Mouse (Mus musculus) embryo, embryonic 9.5 days (tissue): Measurements from ENCODE around the gene Gm10638.
A peak's percentile ranks its signal among the peaks of the same experiment; 100 is the strongest.

Source experiments
- DNase-seq: peaks from one replicate; pipeline ENCODE4 v3.0.0-alpha.2; 2017; ENCODE audit errors: extremely low spot score

Gm10638 gene

DNA sequence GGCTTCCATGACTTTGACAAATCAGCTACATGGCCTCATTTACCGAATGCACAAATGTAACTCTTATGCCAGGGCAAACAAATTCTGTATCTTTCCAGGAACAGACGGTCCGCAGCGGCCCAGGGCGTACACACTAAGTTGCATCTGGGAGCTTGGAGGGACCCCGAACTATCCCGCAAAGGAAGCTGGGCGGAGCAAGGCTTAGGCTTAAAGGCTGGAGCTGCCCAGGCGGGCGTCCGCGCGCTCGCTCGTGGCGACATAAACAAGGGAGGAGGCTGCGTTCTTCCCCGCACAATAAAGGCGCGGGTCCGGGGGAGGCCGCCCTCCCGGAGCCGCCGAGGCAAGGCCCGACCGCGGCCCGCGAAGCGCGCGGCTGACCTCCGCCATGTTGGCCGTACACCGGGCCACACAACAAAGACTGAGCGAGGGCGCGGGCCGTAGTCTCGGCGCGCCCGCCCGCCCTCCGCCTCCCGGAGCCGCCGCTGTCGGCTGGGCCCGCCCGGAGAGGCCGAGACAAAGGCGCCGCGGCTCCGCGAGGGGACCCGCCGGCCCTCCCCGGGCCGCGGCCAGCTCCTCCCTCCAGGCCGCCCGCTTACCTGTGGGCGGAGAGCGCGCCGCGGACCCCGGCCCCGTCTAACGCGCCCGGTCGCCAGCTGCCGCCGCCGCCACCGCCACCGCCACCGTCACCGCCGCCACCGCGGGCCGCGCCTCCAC lies at the start of gene Gm10638, which contains the start of gene Siah1a:
TSS of gene Gm10638 (plus strand) at position 479 of the 714 bp plus-strand sequence.
TSS of gene Siah1a (minus strand) at position 714 of the 714 bp plus-strand sequence.
- peak; percentile 82 for DNase-seq

DNA sequence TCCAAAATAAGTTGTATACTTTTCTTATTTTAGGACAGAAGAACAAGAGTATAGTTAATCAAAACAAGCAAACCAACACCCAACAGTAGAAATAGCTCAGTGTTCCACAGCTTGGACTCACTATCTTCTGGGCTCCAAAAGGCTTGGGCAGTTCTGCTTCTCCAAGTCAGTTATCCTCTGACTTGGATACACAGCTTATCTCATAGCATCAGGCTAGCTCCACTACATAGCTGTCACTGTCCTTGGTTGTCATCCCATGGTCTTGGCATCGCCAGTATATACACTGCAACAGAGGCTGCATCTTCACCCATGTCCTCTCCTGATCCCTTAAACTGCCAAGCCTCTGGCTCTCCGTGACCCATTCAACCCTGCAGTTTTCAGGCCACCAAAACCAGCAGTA lies 49.8 kb upstream of the Gm10638 start:
- DNase-seq, result no peak

DNA sequence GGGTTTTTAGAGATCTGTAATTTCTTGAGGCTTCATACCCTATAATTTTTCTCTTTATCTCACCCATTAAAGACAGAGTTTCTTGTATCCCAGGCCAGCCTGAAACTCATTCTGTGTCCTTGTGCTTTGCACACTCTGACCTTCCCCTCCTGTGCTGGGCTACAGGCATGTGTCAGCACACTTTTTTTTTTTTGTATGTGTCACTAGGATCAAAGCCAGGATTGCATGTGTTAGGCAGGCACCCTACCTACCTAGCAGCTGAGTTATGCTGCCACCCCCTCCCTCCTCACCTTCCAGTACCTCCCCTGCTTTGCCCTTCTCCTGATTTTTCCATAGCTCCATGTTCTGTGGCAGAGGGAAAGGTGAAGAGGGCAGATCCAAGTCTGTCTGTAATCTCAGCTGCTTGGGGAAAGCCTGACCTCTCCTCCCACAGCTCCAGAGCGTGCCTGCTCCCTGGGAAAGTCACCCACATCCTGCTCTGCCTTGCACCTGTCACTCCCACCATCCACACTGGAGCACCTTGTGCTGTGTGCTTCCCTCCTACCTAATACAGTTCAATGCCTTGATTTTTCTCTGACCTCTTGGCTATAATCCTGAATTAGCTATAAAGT lies 46.6 kb upstream of the Gm10638 start:
- no peak for DNase-seq

DNA sequence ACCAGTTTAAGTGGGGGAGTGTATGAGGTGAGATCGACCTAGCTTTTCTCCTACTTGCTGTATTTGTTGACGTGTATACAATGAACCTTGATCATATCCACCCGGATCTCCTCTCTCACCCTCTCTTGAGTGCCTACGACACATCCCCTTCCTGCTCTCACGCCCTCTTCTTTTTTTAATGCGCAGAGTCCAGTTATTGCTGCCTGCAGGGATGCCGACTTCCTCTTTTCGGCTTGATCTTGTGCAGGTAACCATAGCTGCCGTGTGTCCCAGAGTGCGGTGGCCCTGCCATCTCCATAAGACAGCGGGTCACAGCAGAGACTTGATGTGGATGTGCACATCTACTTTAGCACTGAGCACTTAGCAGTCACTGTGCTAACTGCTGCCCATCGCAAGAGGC lies 46.0 kb upstream of the Gm10638 start:
- no peak for DNase-seq

DNA sequence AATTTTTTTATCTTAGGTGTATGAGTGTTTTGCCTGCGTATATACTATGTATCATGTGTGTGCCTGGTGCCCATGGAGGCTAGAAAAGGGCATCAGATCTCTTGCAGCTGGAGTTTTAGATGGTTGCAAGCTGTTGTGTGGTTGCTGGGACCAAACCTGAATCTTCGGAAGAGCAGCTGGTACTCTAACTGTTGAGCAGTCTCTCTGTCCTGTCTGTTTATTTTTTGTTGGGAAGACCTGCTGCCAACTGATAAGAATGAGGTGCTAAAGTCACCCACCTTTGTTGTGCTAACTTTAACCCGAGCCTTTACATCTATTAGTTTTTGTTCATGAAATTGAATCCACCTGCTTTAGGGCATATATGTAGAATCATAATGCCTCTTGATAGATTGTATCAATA lies 43.0 kb upstream of the Gm10638 start:
- DNase-seq, result no peak

DNA sequence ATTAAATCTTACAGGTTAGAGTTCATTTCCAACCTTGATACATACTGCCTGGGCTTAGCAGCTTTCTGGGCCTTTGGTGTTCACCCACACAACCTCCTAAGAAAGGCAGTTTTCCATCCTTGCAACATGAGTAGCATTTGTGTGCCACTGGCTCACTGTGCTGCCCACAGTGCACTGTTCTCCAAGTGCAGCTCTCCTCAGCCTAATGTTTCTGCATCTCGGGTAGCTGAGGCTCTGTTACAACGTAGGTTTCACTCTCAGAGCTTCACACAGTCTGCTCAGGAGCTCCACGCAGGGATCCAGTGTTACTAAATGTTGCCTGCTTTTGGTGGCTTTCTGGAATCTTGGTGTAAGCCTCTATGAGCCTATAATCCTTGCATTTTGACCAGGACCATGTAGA lies 40.2 kb upstream of the Gm10638 start:
- DNase-seq, result no peak

DNA sequence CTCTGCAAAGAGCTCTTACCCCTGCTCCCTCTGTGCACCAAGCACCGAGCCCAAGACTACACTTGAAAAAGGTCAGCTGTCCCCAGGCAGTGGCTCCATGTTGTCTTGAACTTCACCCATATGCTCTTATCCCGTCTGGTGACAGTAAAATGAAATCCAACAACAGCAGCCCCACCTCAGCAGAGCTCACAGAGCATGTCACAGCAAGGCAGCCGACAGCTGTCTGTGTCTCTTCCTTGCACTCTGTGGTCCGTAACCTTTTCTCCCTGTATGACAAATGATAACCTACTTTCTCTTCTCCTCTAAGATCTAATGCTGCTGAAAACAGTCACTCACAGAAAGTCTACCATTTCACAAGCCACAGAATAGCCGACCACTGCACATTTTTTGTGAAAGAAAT lies 38.7 kb upstream of the Gm10638 start:
- no peak for DNase-seq

DNA sequence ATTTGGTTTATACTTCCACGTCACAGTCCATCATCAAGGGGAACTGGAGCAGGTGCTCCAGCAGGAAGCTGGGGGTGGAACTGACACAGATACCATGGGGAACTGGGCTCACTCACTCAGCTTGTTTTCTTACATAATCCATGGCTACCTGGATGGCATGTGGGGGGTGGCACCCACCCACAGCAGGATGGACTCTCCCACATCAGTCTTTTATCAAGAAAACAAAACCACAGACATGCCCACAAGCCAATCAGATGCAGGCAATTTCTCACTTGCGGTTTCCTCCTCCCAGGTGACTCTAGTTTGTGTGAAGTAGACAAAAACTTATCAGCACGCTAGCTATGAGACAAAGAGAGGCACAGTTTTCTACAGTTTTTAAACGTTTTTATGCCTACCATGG lies 37.6 kb upstream of the Gm10638 start:
- DNase-seq, result no peak

DNA sequence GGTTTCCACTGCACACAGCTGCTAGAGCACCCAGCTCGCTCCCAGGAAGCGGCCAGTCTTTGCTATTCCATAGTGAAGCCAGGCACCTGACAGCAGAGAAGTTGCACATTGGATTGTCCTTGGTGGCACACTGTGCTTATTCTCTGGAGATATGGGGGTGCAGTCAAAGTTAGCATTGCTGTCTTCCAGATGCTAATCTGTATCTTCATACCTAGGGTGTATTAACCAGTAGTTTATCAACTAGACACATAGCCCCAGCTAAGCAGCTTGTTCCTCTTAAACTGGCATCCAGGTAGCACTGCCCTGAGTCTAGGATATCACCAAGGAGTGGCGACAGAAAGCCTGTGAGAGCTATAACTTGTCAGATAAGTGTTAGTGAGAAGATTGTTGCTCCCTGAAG lies 32.9 kb upstream of the Gm10638 start:
- DNase-seq, result no peak

DNA sequence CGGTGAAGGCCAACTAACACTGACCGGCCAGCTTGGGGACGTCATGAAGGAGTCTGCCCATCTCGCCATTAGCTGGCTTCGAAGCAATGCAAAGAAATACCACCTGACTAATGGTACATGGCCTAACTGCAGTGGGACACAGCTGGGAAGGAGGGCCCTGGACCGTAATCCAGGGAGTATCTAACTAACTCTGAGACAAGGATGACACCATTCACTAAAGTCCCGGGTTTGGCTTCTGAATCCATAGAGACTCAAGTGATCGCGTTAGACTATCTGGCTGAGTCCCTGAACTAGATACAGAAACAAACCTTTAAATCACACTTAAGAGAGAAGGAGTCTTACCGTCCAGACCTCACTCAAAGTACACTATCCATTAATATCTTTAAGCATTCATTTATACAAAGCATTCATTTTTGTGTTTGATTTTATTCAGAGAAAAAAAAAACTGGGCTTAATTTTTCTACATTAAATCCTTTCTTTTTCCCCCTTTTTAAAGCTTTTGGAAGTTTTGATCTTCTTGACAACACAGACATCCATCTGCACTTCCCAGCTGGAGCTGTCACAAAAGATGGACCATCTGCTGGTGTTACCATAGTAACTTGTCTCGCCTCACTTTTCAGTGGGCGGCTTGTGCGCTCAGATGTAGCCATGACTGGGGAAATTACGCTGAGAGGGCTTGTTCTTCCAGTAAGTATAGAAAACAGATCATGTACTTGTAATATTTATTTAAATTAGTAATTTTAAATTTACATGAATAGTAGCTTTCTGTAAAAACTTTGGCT lies 31.9 kb upstream of the Gm10638 start:
- DNase-seq, result peak; percentile 23

DNA sequence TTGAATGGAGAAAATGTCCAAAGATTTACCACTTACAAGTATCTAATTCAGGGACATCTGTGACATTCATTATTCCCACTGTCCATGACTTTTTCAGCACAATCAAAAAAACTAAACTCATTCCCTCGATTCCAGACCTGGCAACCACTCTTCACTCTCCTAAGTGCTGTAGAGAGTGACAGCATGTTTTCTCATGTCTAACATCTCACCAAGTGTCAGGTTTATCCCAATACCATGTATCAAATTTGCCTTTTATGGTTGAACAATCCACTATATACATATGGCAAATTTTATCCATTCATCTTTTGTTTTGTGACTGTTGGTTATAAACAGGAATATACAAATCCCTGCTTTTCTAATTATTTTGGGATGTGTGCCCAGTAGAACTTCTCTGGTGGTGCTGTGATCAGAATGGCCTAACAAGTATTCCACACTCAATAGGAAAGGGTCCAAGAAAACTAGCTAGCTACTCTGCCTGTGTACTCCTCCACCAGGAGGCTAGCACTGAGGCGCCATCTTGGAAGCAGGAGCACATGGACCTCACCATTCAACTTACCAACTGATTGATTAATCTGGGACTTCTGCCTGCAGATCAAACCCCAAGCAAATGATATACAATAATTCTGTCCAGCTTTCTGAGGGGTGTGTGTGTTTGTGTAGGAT lies 27.0 kb upstream of the Gm10638 start:
- no peak for DNase-seq

DNA sequence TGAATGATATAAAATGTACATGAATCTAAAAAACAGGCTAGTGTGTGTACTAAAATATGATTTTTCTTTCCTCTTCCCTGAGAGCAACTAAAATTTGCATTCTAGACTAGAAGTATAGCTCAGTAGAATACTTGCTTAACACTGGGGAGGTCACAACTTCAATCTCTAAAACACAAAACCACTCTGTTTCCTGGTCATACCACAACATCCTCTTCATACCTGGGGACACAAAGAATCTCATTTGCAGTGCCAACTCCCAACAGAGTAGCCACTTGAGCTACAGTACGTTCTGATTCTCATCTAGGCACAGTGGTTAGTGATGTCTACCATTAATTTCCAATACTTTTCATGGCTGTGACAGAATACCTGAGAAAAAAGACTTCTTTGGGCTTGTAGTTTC lies 26.1 kb upstream of the Gm10638 start:
- DNase-seq, result no peak

DNA sequence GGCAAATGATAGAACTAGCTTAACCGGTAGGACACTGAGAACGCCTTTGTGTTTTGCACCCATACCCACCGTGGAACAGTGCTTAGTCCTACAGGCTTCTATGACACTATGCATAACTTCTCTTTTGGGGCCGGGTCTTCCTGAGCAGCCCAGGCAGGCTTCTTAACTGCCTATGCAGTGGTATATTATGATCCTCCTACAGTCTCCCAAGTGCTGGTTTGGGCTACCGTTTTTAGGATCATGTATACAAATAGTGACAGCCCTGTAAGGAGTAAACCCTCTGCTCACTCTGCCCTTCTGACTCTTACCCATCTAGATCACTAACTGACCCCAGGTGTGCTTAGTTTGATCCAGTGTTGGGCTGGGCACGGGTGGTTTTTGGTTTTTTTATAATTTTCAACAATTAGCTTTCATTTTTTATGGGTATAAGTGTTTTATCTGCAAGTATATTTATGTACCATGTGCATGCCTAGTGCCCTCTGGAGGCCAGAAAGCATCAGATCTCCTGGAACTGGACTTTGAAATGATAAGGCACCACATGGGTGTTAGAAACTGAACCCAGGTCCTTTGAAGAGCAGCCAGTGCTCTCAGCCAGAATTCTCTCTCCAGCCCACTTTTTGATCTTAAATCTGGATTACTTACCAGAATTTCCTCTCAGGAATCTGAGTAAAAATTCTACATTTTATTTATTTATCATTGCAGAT lies 24.6 kb upstream of the Gm10638 start:
- no peak for DNase-seq

DNA sequence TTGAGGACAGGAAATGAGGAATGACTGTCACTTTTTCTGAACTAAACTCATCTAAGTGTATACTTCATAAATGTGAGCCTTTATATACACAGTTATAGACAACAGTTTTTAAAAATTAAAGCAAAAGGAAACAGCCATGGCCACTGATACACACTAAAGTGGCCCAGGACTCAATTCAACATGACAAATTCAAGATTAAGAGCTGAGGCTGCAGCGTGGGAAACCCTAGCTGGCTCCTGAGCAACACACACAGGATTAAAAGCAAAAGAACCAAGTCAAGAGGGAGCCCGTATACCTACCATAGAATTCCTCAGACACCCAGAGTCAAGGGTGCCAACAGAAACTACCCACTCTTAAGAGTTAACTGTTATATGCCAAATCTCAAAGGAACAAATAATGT lies 24.0 kb upstream of the Gm10638 start:
- DNase-seq, result no peak

DNA sequence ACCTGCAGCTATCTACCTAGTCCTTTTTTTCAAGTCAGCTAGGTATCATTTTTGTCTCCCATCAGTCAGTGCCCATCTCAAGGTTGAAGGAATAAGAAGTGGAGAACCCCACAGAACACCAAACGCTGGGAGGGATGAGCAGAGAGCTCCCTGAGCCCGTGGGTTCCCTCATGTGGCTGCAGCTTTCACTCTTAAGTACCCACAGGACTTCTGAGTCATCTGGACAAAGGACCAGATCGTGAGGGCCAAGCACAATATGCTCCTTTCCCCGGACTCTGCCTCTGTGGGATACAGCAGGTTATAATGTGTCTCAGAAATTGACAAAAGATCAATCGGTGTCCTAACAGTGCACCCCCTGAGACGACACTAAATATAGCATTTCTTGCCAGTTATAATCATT lies 18.5 kb upstream of the Gm10638 start:
- DNase-seq, result no peak

DNA sequence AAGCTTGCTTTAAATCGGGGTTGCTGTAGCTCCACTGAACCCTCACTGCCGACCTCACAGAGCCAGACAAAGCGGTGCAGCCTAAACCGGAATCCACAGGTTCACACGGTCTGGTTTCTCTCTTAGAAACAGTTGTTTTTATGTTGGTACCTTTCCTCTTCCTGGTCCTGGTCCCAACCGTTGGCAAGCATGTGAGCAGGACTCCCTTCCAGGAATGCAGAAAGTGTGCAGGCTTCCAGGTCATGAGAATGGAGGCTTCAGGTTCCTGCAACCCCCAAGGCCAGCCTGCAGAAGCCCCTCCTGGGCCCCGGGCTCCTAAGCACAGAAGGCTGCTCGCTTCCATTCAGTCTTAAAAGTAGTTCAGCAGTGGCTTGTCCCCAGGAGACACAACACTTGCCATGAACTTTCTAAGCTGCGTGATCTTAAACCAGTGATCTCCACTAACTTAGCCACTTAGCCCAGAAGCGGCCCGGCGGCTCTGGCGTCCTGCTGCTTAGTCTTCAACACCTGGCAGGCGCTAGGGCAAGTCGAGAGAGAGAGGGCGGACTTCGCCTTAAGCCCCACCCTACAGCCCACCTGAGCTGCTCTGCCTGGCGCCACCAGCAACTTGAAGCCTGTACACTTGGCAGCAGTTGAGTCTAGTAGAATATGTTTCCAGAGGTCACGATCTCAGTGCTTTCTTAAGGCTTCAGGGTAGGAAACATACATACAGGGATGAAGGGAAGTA lies 17.1 kb upstream of the Gm10638 start:
- DNase-seq, result no peak

DNA sequence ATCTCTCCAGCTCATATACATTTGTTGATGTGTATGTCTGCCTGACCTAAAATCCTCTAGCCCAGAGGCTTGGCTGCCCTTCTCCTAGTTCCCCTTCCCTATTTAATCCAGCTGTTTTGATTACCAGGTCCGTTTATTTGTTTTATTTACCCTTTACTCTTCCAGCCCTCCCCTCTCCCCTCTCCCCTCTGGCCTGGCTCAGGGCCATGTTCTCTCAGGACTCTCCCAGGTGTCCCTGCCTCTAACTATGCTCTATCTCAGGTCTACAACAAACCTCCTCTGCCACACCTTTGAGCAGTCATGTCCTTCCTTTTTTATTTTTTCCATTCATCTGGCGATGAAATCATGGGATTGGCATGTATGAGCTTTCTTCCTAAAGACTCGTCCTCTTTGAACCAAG lies 15.2 kb upstream of the Gm10638 start:
- DNase-seq, result no peak

DNA sequence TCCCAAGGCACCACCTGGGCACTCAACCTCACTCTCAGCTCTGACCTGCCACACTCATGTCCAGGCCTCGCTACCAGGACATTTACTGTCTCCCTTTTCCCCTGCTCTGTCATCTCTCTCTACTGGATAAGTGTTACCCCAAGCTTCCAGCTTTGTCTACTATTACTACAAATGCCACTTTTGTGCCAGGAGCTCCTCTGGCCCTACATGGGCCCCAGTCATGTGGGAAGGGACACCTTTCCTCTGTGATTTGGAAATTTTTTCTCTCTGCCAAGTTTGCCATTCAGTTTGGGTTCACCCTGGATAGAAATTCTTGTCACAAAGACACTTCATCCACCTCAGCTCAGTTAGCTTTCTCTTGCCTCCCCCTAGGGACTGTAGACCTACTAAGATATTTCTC lies 14.6 kb upstream of the Gm10638 start:
- no peak for DNase-seq

DNA sequence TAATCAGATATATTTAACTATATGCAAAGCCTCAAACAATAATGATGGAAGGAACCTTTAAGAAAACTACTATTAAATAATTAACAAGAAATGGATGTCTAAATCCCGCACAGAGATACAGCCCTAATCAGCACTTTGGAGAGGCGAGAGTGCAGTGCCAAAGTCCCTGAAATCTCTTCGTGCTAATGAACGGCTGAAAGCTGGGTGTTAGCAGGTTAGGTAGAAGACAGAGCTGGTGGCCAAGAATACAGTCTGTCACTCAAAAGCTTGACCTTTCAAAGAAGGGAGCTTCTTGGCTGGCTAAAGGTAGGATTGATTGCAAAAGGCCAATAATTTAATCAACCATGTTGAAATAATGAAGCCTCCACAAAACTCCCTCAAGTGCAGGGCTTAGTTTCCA lies 11.3 kb upstream of the Gm10638 start:
- no peak for DNase-seq

DNA sequence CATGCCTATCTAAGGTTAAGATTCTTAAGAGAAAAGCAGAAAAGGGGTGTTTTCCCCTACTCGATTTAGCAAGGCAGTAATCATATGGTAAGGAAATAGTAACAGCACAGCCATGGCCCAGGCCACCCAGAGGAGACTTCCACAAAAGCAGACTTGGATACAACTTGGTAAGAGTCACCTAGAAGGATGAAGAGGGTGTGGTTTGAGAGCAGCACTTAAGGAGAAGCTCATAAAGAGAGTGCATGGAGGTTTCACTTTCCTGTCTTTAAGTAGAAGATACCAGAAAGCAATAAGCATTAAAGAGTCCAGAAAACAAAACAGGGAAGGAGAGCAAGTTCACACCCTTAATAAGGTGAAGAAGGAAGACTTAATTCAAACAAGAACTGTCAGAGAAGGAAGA lies 10.5 kb upstream of the Gm10638 start:
- DNase-seq, result no peak

DNA sequence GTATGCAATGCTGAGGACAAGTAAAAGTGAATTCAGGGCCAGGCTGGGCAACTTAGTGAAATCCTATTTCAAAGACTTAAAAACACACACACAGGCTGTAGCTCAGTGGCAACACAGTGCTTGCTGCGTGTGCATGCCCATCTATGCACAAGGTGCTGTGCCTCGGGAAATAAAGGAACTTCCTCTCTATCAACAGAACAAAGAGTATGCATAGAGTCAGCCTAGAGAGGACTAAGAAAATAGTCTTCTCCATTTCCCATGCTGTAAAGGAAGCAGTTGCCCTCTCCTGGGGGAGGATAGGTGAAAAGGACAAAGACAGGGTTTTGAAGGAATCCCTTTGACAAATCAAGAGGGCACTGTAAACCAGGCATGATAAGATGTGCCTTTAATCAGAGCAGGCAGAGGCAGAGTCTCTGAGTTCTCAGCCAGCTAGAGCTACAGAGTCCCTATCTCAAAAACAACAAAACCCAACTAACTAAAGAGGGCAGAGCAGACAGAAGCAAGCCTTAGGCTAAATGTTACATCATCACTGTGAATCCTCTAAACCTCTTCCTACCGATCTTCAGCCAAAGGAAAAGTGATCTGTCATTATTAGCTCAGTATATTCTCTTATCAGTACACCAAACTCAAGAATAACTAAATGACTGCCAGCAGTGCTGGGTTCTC lies 9.9 kb upstream of the Gm10638 start:
- no peak for DNase-seq
